Mouse (Mus musculus) naive thymus-derived CD4-positive, alpha-beta T cell, adult 2 months (primary cell): Measurements from ENCODE around the gene Edem1.
A peak's percentile ranks its signal among the peaks of the same experiment; 100 is the strongest.
"Not testable (repeated sequence)": the region's sequence is repeated elsewhere in the genome, so short reads cannot be mapped to it uniquely, and the experiment has no call there.

Source experiments
- DNase-seq: peaks from one replicate; pipeline ENCODE4 v3.0.0-alpha.2; 2011; ENCODE audit warnings: low read depth

Gene Edem1

DNA sequence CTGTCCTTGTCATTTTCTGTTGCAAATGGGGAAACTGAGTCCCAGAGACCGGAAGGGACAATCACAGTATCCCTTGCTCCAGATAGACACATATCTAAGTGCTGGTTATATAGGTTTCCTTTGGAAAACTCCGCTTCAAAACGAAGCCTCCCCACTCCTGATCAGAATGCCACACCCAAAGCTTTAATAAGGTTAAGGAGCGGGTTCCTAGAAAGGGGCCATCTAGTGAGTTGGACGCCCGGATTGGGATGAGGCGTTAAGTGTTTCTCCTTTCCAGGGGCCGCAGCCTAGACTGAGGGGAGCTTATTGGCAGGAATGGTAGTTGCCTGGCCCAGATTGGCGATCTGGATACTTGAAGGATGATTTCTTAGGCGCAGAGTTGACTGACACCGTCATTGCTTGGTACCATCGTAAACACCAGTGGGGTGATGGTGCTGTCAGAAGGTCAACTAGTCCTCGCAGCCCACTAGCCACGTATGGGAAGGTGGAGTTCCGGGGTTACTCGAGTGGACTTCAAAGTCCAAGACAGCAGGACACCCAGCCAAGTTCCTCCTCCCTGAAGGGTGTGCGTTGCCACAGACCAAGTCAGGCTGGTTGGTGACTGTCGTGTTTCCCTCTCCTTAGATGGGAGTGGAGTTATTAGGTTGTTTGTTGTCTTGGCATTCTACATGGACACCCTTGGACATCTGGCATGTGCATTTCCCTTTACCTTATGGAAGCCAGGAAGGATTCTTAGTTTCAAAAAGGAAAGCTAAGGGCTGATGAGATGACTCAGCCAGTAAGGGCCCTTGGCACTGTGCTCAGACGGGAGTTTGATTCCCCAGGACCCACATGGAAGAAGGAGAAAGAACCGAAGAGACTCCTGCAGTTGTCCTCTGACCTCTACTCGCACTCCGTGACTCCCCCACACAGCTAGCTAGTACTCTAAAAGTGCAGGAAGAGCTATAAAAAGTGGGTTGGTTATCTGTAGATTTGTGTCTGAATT is 1.2 kb downstream of the Edem1 start:
- DNase-seq, result peak; percentile 43

DNA sequence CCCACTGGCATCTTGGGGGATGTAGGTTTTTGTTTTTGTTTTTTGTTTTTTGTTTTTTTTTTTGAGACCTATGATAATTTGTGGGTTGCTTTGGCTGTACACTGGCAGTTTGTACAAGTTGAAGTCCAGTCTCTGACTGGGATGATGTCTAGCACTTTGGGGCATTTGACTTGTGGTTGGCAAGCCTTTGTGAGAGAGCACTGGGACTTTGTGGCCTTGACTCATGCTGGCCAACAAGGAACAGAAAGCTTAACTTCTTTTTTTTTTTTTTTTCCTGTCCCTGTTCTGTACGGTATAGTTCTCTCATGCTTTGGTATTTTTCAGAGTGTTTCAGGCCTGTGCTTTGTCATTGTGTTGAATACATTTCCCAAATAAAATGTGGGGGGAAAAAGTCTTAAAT is 3.7 kb downstream of the Edem1 start:
- DNase-seq, result no peak

DNA sequence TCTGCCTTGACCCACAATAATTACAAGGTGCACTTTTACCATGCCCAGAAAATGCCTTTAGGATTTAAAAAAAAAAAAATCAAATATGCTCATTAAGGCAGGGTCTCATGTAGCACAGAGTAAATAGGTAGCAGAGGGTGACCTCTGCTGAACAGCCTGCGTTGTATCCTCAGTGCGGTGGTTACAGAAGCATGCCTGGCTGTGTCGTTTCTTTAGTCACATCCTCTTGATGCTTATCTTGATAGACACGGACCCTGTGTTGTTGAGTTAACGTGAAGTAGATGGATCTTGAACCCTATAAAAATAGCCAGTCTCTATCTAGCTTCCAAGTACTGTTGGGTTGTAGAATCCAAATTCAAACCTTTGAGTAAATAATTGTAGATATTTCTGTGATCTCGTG is 4.5 kb downstream of the Edem1 start:
- peak; percentile 61 for DNase-seq

- DNase-seq, result peak; percentile 58
Measured at GRCm38 (mm10) chr6:108833963-108834697, 5.7 kb downstream of the Edem1 start.

GRCm38 (mm10) chr6:108835765-108836691 is 7.6 kb downstream of the Edem1 start:
- DNase-seq, result peak; percentile 84

GRCm38 (mm10) chr6:108837081-108837480 is 8.6 kb downstream of the Edem1 start:
- DNase-seq, result no peak

DNA sequence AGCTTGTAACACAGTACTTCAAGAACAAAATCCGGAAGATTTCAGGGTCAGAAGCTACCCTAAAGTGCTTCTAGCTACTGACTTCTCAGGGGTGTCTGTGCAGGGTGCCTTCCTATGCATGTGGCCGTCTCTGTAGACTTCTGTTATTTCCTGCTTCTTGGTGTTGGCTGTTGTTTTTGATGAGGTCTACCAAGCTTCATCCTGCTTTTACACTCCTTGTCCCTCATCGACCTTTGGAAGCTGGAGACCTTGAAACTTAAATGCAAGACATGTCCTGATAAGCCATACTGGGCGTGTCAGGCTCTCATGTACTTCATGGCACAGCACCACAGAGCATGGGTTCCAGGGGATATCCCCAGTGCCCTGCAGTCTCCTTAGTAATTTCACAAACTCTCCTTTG is 9.5 kb downstream of the Edem1 start:
- DNase-seq, result peak; percentile 59

DNA sequence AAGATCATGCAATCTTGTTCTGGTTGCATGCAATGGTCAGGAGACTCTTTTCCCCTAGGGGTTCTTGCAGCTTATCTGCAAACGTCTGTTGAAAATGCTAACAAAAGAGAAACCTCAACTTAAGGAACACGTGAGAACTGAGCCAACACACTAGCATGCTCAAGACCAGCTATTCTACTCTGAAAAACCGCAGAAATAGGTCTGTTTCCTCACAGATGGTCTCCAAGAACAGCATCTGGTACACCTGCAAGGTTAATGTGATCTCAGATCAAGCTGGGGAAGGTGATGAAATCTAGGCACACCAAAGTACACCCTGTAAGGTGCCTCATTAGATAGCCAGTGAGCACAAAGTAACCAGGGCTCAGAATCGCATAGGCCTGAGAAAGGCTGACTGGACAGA is 11.0 kb downstream of the Edem1 start:
- peak; percentile 62 for DNase-seq

DNA sequence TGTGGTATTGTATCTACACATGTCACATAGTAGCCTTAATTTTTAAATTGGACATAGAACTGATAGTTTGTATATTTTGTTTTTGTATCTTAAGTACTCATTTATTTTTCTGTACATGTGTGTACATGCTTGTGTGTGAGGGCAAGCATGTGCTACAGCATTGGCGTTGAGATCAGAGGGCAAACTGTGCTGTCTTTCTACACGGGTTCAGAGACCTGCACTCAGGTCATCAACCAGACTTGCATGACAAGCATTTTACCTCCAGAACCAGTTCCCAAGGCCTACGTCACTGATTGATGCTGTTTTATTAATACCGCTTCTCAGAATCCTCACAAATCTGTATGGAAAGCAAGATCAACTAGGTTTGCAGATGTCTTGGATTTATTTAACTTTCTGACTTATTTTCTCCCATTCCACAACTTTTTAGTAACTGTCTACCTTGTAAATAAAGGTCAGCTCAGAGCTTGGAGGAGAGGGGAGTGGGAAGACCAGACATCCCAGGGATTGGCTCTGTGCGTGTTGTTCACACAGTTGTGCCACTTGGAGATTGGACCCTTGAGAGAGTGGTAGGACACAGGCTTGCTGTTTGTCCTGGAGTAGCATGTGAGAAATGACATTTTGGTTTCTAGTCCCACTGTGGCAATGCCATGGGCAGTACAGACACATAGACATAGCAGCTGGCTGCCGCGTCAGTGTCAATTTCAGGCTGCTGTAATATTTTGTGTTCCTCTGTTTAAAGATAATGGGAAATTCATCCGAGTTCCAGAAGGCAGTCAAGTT is 12.6 kb downstream of the Edem1 start:
- DNase-seq, result no peak

DNA sequence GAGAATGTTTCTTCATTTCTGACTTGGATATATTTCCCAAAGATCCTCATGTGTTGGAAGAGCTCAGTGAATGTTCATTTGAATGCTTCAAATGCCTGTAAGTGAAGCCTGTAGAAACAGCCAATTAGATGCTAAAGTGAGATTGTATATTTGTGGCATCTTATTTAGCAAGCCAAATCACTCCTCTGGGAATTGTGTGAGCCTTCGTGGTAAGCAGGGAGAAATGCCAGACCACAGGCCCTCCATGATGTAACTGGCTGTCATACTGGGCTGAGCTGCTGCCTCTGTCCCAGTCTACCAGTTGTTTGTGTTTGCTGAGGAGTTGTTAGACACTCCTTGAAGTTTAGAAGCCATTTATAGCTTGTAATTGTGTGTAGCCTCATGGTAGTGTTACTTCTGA is 15.2 kb downstream of the Edem1 start:
- no peak for DNase-seq

DNA sequence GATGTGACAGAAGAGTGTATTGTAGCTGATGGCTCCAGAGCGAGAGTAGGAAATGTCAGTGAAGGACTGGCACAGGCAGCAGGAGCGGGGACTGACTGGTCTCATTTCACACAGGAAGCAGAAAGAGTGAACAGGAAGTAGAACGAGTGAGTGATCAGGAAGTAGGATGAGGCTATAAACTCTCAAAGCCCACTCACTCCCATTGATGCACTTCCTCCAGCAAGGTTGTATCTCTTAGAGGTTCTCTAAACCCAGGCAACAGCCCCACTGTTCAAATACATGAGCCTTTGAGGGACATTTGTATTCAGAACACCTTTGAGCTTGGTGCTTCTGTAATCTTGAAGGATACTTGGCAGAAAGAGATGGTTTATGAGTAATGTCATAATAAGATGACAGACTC is 15.7 kb downstream of the Edem1 start:
- peak; percentile 65 for DNase-seq

GRCm38 (mm10) chr6:108844771-108845170 is 16.3 kb downstream of the Edem1 start:
- no peak for DNase-seq

DNA sequence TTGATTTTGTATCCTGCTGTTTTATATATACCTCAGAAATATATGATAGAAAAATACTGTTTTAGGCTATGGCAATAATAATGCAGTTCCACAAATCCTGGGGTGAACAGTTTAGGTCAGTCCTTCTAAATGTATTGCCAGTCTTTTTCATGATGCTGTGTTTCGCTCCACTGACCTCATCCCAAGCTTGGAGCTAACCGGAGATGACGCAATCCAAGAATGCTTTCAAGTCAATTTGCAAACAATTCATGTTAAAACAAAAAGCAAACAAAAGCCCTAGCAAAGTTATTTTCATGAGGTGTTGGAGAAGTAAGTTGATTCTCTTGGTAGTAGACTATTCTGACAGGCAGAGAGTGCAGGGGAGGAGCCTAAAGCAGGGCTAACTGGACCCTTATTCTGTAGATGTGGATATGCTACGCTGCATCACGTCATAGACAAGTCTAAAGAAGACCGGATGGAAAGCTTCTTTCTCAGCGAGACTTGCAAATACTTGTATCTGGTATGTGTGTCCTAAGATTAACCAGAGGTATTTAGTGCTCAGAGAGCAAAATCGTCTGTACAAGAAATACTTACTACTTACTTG is 23.7 kb downstream of the Edem1 start:
- no peak for DNase-seq

DNA sequence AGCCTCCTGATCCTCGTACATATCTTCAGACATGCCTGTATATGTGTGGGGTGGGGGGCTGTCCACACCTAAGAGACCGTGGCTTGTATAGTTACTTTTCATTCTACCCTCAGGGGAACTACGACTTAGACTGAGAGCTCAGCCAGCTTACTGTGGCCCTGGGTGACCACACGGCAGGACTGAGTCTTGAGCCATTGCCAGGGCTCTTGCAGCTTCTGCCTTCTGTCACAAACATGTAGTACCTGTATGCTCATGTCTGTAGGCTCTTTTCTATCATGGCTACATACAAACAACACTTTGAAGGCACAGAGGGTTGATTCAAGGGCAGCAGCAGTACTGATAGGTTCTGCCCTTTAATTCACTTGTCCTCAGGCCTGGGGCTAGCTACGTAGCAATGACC is 24.5 kb downstream of the Edem1 start:
- no peak for DNase-seq

- DNase-seq, result no peak
Measured at GRCm38 (mm10) chr6:108858583-108858982, 30.1 kb downstream of the Edem1 start.

- DNase-seq, result peak; percentile 40
Measured at GRCm38 (mm10) chr6:108861226-108861625, 32.8 kb downstream of the Edem1 start.

DNA sequence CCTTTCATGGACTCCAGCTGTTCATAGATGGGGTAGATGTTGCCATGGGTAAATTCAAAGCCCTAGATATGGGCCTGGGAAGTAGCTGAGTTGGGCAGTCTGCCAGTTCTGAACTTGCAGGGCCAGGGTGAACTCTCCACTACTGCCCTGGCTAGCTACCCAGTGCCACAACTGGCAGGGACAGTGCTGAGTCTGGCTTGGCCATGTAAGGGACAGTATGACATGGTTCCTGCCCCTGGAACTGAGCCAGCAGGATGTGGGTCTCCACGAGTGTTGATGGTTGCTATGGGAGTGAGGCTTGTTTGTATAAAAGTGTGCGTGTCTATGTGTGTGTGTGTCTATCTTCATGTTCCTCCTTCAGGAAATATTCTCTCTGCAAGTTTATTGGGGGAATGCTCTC is 34.1 kb downstream of the Edem1 start:
- DNase-seq, result peak; percentile 57

DNA sequence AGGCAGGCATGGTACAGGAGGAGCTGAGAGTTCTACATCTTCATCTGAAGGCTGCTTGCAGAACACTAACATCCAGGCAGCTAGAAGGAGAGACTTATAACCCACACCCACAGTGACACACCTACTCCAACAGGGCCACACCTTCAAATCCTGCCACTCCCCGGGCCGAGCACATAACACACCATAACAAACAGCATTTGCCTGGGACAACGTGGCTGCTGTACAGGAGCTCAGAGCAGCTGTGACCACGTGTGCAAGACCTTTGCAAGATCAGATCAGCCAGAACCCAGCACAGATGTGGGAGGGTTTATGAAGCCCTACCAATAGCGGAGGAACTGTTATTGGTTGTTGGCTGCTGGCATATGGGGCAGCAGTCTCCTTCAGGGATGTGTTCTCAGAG is 37.9 kb downstream of the Edem1 start:
- DNase-seq, result no peak

GRCm38 (mm10) chr6:108869031-108869430 is 40.6 kb downstream of the Edem1 start:
- DNase-seq, result not testable (repeated sequence)

- DNase-seq, result no peak
Measured at GRCm38 (mm10) chr6:108870421-108870820, 42.0 kb downstream of the Edem1 start.

GRCm38 (mm10) chr6:108871251-108871650 is 42.8 kb downstream of the Edem1 start:
- no peak for DNase-seq
